Mouse (Mus musculus): Measurements from ENCODE around the gene Tulp1.

DNA sequence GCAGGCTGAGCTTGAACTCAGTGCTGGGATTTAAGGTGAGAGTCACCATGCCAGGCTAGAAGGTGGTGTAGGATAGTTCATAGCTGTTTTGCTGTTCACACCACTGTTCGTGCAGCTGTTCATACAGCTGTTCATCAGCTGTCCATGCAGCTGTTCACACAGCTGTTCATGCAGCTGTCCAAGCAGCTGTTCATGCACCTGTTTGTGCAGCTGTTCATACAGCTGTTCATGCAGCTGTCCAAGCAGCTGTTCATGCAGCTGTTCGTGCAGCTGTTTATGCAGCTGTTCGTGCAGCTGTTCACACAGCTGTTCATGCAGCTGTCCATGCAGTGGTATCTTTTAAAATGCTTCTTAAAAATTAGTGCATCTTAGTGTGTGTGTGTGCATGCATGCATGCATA lies 23.5 kb upstream of the Tulp1 start:
- TF ChIP-seq CTCF (IDR thresholded peaks at IDR 0.05; ENCODE audit: extremely low read depth, insufficient read length, insufficient replicate concordance, low read depth, low read length) (no peak), POLR2A (IDR thresholded peaks at IDR 0.05; ENCODE audit: low read depth, low read length) (no peak)

Data from small intestine, adult 2 months (tissue).